8 mouse cellular contexts compared by ENCODE assay signal in genomic region chr12:25330004-25330708, GRCm38 (mm10).
A peak's percentile ranks its signal among the peaks of the same experiment; 100 is the strongest.
DNase-seq lines count a peak whose midpoint lies in the region; ATAC-seq and TF ChIP-seq lines count a peak whose summit lies in the region.

No protein-coding gene starts in this region.

- no peak overlapping the region for H3K9ac ChIP-seq in heart, embryonic 14.5 days (ENCODE audit: low read length)

- H3K4me2 ChIP-seq in heart, embryonic 14.5 days (ENCODE audit: low read length): no peak overlapping the region

- peak; percentile 10 to 33 for DNase-seq in left cerebral cortex, adult 9 months (ENCODE audit: low spot score in 2 of 2)
- DNase-seq in left cerebral cortex, adult 2 months (ENCODE audit: extremely low spot score in 1 of 2, low spot score in 2 of 2): no peak
- peak; percentile 52 for DNase-seq in lung, postnatal 25 days (ENCODE audit: low spot score)
- DNase-seq in thymus, adult 18-20 months: no peak
- DNase-seq in thymus, postnatal 0 days (ENCODE audit: low spot score): no peak
- no peak for DNase-seq in layer of hippocampus, adult 2 months (ENCODE audit: low spot score in 2 of 2)

- no peaks in the 10 kb centered on the region for H3K36me3 ChIP-seq in heart, embryonic 14.5 days (ENCODE audit: control insufficient read depth, insufficient read depth, low read length)

- H3K4me3 ChIP-seq in left cerebral cortex, adult 2 months: no peak overlapping the region
- H3K4me3 ChIP-seq in heart, embryonic 14.5 days (ENCODE audit: control insufficient read depth in 1 of 2, insufficient read depth in 1 of 2, low read depth in 1 of 2, low read length in 2 of 2): no peak overlapping the region
- H3K4me3 ChIP-seq in layer of hippocampus, adult 2 months: no peak overlapping the region

- ATAC-seq in common myeloid progenitor, adult 5-6 weeks (replicated peaks; ENCODE audit: low read depth, poor library complexity, severe bottlenecking): peak; percentile 85
- peak; percentile 92 for ATAC-seq in heart, embryonic 14.5 days (ENCODE audit: insufficient number of reproducible peaks, insufficient read depth, low FRiP score, low read depth)

- TF ChIP-seq CTCF in left cerebral cortex, adult 2 months (IDR thresholded peaks at IDR 0.05): no peak
- no peak for TF ChIP-seq CTCF in layer of hippocampus, adult 2 months (conservative IDR thresholded peaks at IDR 0.05)

- WGBS in heart, embryonic 14.5 days: 4% methylated on average over 5 of the region's 5 CpGs

- no peak overlapping the region for H3K27ac ChIP-seq in left cerebral cortex, adult 2 months
- H3K27ac ChIP-seq in heart, embryonic 14.5 days (replicated peaks in 1 of 2; ENCODE audit: control insufficient read depth in 1 of 2, insufficient read depth in 1 of 2, low read depth in 2 of 2, low read length in 2 of 2): peak overlapping the region; percentile 77 to 79
- H3K27ac ChIP-seq in layer of hippocampus, adult 2 months: no peak overlapping the region

- H3K27me3 ChIP-seq in heart, embryonic 14.5 days (ENCODE audit: control insufficient read depth, insufficient read depth, low read length): no peaks in the 10 kb centered on the region

- H3K9me3 ChIP-seq in heart, embryonic 14.5 days (ENCODE audit: control insufficient read depth, low read length): no peaks in the 10 kb centered on the region

- H3K4me1 ChIP-seq in heart, embryonic 14.5 days (ENCODE audit: control insufficient read depth in 2 of 2, insufficient read depth in 2 of 2, low read length in 2 of 2): peaks cover 15% of the 10 kb centered on the region in 2 experiments

- intact Hi-C loops in left cerebral cortex, adult 2 months (cut with DNase I): no loop called here

Comparison
In these comparisons a context has a peak if more than half of its experiments do, and no peak if none do; other contexts are left out.
1. DNase-seq: peak in left cerebral cortex, adult 9 months (2 of 2) and lung, postnatal 25 days (single experiment); none in left cerebral cortex, adult 2 months (0 of 2), thymus, adult 18-20 months (0 of 2), thymus, postnatal 0 days (single experiment) and layer of hippocampus, adult 2 months (0 of 2).
2. H3K27ac ChIP-seq: peak in heart, embryonic 14.5 days (2 of 2); none in left cerebral cortex, adult 2 months (single experiment) and layer of hippocampus, adult 2 months (single experiment).